Mouse (Mus musculus) heart, adult 2 months (tissue): Measurements from ENCODE around the gene Ccr4.

Experiments used
- CTCF ChIP-seq: fragments of 200-600 bp; IDR thresholded peaks from 2 replicates; pipeline ENCODE4 v1.8.1; 2022; ENCODE audit warnings: antibody characterized with exemption, mild to moderate bottlenecking, moderate library complexity
- EP300 ChIP-seq: fragments of 200-500 bp; IDR thresholded peaks from 2 replicates; pipeline ENCODE4 v1.6.1; 2011; ENCODE audit warnings: low read depth, low read length, control low read depth; ENCODE audit not compliant: insufficient read depth
- POLR2A ChIP-seq: fragments of 200-500 bp; IDR thresholded peaks from 2 replicates; pipeline ENCODE4 v1.6.1; 2011; ENCODE audit warnings: mild to moderate bottlenecking, low read depth, low read length, control low read depth; ENCODE audit not compliant: insufficient read depth

- TF ChIP-seq CTCF (no peak), POLR2A (no peak), EP300 (no peak)
These were observed 23.4 kb upstream of the Ccr4 start for GRCm38 (mm10) chr9:114527992-114528679.
